Mouse (Mus musculus) lung, postnatal 14 days (tissue): ENCODE measurements at regions not wholly inside any gene's neighbourhood (a gene's known extent, or its start where the extent isn't known, plus 50 kb on each side); places are given as distances from the start of the nearest gene placed in this dataset.

ENCODE experiments used
- DNase-seq: peaks from one replicate; pipeline ENCODE4 v3.0.0; 2021

DNA sequence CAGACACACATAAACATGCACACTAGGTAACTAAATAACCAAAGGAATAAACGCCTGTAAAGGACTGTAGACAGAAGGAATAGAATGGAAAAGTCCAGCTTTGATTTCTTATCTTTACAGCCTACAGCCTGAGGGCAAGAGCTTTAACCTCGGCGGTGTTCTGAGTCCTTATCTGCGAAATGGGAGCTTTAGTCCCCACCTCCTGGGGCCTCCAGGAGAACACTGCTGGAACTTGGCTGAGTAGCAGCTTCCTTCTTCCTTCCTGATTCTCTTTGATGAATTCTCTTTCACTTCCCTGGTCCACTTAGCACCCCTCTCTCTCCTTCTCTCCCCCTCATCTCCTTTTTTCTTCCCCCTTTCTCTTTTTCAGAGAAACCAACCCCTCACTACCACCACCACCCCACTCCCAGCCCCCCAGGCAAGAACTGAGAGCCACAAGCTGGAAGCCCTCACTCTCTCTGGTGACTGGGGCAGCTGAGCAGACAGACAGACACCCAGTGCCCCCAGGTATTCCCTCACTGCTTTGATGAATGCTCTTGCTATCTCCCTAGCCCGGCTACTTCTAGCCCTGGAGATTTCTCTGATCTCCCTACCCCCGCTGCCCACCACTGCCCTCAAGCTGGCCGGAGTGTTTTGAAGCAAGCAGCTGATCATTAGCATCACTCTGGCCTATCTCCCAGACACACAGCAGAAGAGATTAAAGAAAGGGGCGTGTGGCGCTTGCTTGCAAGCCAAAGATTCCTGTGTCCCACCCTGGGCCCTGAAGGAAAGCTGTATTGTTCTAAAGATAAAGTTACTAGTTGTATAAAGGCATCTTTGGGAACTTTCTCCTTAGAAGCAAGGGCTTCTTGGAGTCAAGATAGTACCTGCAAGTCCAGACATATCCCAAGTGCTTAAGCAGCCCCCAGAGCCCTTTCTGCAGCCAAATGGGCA is 81.9 kb upstream of the Tbx3 start:
- no peak for DNase-seq

DNA sequence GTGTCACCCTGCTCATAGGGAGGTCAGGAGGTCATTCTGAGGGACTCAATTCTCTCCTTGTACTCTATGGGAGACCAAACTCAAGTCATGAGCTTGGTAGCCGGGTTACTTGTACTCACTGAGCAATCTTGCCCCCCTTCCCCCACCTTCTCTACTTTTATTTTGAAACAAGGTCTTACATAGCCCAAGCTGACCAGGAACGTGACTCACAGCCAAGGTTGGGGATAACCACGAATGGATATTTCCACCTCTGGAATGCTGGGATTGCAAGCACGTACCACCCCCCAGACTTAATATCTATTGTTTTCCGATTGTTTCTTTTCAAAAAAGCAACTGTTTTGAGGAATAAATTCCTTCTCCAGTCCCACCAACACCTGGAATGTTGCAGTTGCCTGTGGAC is 79.2 kb upstream of the Tbx3 start:
- no peak for DNase-seq

DNA sequence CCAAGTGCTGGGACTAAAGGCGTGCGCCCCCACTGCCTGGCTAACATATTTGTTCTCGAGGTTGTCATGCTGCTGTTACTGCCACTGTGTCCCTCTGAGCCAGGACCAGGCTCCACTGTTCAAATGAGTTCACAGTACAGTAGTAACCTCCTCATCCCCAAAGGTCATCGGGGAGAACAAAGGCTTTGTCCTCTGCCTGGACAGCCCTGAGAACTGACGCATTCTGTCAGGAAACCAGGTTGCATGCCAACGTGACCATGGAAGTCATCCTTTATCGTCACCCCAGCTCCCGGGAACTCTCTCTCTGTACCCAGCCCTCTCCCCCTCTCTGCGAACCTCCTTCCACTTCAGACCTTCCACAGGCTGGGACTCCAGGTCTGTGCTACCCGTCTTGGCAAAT is 77.6 kb upstream of the Tbx3 start:
- no peak for DNase-seq

DNA sequence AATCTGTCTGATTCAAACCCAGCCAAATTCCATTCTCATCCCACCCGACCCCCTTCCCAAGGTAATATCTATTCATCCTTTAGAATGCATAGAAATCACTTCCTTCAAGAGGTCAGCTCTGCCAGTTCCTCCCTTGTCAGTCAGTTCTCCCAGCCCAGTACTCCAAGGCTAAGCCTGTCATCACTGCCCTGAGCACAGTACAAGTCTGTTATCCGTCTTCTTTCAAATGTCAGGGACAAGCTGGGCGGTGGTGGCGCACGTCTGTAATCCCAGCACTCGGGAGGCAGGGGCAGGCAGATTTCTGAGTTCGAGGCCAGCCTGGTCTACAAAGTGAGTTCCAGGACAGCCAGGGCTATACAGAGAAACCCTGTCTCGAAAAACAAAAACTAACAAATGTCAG is 75.9 kb upstream of the Tbx3 start:
- no peak for DNase-seq

DNA sequence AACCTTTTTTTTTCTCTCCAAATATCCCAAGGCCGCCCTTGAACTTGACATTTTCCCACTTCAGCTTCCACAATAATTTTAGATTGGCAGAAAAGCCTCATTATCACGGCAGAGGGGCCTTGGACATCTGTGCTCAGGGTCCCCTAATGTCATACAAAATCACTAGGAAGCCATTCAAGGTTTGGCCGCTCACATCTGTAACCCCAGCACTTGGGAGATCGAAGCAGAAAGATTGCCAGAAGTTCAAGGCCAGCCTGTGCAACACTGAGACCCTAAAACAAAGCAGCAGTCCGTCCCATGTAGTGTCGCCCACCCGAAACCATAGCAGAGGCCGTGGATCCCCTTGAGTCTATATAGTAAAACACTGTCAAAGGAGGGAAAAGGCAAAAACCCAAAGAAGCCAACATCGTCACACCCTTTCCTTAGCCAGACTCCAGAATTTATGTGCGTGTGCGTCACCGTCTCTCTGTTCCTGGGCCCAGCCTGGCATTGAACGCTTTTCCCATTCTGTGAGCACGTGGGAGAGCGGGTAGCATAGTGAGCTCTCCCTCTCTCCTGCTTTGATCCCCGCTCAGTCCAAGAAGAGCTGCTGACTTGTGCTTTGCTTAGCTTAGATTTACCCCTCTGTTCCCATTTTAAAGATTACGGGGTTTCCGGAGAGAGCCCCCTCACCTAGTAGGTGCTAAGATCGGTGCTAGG is 74.0 kb upstream of the Tbx3 start:
- no peak for DNase-seq

DNA sequence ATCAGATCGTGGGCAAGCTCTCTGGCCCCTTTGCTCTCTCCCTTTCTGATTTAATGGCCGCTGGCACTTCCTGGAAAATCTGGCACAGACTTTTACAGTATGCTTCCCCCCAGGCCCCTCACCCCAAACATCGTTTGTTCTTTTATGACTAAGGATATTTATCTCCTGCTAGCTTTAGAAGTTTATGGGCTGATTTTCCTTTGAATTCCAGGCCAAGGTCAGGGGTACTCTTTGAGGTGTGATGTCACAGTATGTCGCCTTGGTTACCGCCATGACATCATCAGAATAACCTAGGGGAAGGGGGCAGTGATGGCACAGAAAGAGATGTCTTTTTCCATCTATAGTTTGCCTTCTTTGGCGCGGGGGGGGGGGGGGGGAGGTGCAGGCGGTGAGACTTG is 73.5 kb upstream of the Tbx3 start:
- no peak for DNase-seq

DNA sequence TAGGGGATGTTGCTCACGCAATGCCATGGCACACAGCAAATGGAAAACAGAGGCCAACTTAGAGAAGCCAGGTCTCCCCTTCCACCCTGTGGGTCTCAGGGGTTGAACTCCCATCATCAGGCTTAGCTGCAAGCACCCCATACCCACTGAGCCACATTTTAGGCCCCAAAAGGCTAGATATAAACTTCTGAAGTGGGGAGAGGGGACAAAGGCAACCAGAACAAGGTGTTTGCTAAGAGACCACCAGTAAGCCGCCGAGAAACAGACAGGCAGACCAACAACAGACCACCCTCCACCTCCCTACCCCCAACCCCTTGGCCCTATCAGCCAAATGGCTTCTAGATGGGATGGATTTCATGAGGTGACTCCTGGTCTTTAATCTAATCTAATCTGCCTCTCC is 72.9 kb upstream of the Tbx3 start:
- no peak for DNase-seq

DNA sequence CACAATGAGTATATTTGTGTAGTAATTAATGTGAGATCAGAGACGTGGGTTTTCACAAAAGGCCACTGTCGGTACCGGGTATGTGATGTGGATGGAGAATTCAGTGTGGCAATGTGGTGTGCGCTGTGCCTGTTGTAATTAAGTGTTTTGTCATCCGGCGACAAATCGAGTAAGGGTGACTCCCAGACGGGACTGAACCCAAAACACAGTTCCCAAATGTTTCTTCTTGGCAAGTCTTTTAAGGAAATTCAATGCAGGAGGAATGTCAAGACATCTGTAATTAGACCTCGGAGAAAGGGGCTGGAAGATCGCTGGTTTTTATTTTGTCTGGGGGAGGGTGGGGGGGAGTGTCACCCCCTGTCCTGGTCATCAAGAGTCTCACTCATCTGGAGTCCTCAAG is 72.3 kb upstream of the Tbx3 start:
- DNase-seq: no peak

DNA sequence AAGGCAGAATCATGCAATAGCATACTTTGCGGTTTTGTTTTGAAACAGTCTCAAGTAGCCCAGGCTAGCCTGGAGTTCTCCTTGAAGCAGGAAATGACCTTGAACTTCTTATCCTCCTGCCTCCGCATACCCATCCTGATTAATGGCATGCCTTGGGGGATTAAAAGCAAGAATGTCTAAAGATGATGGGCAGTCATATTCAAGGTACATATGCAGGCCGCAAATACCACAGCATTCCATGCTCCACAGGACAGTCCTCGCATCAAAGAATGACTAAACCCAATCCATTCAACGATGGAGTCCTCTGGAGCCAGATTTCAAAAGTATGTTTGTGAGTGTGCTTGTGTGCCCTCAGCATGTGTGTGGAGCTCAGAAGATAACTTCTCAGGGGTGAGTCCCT is 69.1 kb upstream of the Tbx3 start:
- no peak for DNase-seq

DNA sequence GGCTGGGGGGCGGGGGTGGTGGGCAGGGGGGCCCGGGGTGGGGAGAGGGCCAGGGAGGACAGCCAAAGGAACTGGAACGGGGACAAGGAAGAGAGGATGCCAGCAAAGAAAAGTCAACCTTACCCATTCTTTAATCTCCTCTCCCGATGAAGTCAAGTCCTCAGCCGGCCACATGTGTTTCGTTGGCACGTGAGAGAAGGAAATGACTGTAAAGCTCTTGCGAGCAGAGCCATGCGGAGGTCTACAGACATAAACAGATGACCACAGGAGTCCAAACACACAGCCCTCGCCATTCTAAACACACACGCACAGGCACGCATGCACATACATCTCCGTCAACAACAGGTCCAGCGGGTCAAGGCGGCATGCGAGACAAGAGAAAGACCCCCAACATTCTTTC is 68.5 kb upstream of the Tbx3 start:
- no peak for DNase-seq

DNA sequence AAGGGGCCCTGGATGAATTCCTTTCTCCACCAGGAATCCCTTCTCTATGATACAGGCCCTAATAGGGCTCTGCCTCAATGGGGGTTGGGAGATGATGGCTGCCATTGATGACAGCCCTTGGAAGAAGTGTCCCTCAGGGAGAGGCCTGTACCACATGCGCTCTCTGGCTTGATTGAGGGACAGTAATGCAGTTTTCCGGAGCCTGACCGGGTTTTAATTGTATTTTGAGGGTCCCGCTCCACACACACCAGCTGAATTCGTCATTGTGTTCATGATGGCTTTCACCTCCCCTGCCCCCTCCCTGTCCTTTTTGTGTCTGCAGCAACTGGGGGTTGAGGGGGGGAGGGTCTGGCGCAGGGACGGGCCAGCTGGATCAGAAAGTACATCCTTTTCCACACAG is 65.0 kb upstream of the Tbx3 start:
- DNase-seq: no peak

DNA sequence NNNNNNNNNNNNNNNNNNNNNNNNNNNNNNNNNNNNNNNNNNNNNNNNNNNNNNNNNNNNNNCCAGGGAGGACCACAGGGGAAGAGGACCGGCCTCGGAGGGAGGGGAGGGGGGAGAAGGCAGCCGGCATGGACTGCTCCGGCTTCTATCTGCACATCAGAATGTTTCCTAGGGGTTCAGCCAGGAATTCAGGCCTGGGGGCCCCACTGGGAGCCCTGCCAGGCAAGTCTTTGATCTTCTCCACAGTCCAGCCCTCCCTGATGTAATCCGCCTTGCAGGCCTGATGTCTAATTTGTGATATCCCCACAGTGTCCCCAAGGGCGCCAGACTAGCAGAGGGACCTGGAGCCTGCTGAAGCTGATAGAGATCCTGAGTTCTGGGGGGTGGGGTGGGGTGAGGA is 57.1 kb upstream of the Tbx3 start:
- no peak for DNase-seq

DNA sequence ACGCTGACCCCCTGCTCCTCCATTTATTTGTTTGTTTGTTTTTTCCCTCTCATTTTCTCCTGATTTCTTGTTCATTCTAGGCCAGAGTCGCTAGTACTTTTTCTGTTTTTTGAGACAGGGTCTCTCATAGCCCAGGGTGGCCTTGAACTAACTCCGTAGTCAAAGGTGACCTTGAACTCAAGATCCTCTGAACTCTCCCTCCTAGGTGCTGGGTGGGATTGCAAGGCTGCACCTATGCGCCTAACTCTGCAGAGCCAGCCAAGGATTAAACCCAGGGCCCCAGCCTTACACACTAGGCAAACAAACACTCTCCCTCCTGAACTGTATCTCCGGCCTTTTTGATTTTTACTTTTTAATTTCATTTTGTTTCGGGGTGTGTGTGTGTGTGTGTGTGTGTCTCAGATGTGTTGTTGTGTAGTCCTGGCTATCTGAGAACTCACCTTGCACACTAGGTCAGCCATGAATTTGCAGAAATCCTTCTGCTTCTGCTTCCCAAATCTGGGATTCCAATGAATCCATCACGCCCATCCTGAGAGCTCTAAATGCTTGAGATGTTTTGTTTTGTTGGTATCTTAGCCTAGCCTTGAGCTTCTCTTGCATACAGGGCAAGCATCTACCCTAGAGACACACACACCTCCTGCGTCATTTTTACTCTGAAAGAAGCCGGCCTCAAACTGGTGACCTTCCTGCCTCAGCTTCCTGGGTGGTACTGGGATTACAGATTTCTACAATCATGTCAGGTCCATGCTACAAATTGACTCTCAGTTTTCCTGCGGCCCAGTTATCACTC is 56.3 kb upstream of the Tbx3 start:
- DNase-seq: no peak

DNA sequence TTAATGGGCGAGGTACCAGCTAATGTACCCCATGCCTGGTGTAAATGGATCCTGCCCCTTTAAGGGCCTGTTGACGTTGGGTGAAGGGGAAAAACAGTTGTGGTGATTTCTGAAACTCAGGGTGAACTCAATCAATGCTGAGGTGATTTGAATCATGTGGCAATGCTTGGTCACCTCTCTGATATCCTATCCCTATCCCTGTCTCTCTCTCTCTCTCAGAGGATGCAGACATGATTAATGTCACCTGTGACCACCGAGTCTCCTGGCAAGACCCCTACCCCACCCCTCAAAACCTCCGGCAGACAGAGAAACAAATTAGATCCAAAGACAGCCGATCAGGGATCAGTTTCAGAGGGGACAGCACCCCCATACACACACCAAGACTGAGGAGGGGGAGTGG is 54.8 kb upstream of the Tbx3 start:
- DNase-seq: no peak

DNA sequence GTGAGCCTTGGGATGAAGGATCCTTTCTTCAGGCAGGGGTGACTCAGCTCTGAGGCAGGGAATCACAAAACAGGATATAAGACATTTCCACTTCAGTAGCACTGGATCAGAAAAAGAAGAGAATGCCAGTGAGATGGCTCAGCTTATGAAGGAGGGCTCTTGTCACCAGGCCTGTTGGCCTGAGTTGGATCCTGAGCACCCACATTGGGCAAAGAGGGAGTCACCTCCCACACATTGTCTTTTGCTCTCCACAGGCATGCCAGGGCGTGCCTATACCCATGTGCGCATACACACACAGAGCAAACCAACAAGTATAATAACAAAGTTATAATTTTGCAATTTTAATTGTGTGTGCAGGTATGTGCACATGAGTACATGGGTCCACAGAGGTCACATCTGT is 52.6 kb upstream of the Tbx3 start:
- no peak for DNase-seq

DNA sequence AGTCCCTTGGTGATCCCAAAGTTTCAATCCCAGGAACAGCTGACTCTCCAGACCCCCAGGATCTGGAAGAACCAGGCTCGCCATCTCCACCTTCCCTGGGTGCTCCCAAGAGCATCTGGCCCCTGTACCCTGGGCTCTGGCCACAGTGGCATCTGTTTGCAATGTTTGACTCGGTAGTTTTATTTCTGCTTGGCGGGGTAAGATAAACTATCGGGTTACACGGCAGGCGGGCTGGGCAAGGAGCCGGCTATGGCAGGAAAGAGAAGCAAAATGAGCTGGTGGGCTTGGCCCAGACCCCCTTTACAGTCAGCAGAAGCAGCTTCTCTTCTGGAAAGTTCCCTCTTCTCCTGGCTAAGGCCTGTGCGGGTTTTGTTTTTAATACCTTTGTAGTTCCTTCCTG is 50.6 kb upstream of the Tbx3 start:
- no peak for DNase-seq
